Mouse (Mus musculus) right cerebral cortex, postnatal 36 days (tissue): ENCODE measurements at regions not wholly inside any gene's neighbourhood (a gene's known extent, or its start where the extent isn't known, plus 50 kb on each side); places are given as distances from the start of the nearest gene placed in this dataset.

Experiments used
- DNase-seq, 2 experiments: peaks; one replicate each; pipeline ENCODE4 v3.0.0; 2022; ENCODE audit warnings: low spot score in 2 of 2, mixed read lengths in 1 of 2

DNA sequence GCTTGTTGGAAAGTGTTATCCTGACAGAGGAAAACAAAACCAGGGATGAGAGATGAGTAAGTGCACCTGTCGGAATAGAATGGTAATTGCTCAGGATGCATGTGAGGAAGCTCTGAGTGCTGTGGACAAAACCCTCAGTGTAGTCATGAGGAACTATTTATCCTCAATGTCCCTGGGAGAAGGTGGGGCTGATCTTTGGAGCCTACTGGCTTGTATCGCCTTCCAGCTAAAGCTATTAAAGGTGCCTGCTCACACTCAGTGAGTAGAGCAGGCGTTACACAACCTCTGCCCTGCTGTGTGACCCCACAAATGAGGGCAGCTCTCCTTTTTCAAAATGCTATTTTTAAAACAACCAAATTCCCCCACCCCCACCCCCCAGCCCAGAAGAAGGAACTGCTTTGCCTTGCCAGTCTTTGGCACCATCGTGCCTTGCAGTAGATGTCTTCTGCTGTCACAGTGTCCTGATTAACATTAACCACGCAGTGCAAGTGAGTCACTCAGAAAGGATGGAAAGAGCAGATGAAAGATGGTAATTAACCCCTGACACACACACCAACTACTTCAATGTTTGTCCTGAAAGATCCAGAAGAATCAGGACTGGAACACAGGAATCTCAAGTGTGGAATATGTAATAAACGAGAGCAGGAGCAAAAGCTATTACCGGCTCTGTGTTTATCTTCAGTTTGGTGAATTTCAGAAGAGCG, 440.8 kb upstream of the Tnp1 start:
- DNase-seq, result no peak

DNA sequence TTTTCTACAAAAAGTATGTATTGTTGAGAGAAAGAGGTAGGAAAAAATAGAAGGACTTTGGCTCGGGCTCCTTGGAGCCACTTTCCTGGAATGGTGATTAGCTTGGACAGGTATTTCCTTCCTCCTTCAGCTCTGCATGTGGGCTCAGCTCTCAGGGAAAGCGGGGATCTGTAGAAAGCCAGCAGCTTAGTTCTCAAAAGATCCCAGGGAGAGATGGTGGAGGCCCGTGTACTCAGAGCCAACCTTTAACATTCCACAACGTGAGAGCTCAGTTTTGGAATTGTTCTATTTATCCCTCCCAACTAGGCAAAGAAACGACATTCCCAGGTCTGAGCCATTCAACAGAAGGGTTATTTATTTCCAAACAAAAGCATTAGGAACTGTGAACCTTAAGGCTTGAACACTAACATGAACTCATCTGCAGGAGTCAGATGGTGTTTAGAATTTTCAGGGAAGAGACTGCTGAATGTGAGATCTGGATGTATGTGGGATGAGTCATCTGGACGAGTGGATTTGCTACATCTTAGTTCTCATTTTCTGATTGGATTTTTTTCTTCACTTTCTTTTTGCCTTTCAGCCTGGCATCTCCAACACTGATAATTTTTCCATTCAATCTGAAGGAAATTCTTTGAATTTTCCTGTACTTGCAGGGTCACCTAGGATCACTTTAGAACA, 428.6 kb upstream of the Tnp1 start:
- no peak for DNase-seq

- DNase-seq, result no peak
Observed at GRCm38 (mm10) chr1:73438385-73438784, 422.7 kb upstream of the Tnp1 start.

DNA sequence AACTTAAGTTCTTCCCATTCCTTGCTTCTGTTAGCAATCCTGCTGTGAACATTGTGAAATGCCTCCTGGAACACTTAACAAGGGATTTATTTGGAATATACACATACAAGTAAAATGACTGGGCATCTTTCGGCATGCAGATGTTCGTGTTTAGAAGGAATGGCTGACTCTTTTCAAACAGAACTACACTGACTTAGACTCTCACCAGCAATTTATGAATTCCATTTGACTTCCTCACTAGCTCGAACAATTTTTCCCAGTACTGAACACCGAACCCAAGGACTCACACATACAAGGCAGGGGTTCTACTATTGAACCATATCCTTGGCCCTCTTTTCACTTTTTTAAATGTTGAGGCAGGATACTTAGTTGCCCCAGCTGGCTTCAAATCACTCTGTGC, 412.4 kb upstream of the Tnp1 start:
- DNase-seq, result no peak

GRCm38 (mm10) chr1:73425049-73425448, 409.3 kb upstream of the Tnp1 start:
- no peak for DNase-seq

GRCm38 (mm10) chr1:73418196-73418595, 402.5 kb upstream of the Tnp1 start:
- no peak for DNase-seq

DNA sequence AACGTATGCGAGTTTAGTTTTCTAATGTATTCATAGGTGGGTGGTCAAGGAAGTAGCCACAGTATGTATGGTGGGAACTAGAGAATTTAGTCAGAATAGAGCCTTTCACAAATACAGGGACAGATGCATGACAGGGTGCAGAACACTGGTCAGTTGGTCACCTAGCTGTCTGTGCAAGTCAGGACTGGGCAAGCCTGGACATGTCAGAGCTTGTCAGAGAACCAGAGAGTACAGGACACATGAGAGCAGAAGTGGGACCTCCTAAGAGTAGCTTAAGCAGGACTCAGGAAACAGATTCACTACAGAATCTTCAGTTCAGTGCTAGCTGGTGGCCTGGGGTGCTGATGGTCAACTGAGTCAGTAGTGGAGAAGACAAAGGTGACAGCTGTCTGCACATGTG, 395.7 kb upstream of the Tnp1 start:
- no peak for DNase-seq

- no peak for DNase-seq
Observed at GRCm38 (mm10) chr1:73399178-73399577, 383.5 kb upstream of the Tnp1 start.

DNA sequence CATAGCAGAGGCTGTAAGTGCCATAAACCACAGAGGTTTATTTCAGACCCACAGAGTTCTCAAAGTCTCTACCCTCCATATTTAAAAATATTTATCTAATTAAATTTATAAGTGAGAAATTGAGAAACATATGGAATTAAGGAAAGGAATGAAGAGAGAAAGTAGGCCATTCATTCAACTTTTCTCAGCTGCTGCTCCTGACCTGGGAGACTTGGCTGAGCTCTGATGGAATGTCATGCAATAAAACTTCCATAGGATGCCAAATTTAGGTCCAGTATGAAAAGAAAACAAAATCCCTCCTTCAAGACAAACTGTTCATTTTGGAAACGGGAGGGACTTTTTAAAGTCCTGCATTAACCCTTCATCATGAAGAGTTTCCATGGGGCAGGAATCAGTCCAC, 379.3 kb upstream of the Tnp1 start:
- DNase-seq, result no peak

- no peak for DNase-seq
Observed at GRCm38 (mm10) chr1:73394466-73394865, 378.8 kb upstream of the Tnp1 start.

GRCm38 (mm10) chr1:73392077-73392476, 376.4 kb upstream of the Tnp1 start:
- DNase-seq, result no peak

- DNase-seq, result no peak
Observed at GRCm38 (mm10) chr1:73389976-73390375, 374.3 kb upstream of the Tnp1 start.

GRCm38 (mm10) chr1:73389174-73389573, 373.5 kb upstream of the Tnp1 start:
- no peak for DNase-seq

GRCm38 (mm10) chr1:73381578-73381977, 365.9 kb upstream of the Tnp1 start:
- no peak for DNase-seq

GRCm38 (mm10) chr1:73374531-73375375, 359.0 kb upstream of the Tnp1 start:
- no peak for DNase-seq

DNA sequence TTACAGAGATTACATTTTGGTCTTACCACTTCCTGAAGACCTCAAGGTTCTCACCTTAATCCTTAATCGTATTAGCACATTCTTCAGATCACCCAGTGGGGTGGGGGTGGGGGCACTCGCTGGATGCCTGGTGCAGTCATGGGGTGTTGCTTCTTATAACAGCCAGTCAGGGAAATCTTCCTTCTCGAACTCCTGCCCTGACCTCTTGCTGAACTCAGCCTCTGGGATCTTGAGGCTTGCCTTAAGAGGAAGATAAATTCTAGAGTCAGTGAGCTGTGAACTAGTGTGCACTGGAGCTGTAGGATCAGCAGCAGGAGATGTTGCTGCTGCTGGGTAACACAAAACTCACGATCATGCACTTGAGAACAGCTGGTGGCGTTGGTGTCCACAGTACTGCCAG, 352.5 kb upstream of the Tnp1 start:
- DNase-seq, result no peak

GRCm38 (mm10) chr1:73365842-73366241, 350.1 kb upstream of the Tnp1 start:
- DNase-seq, result no peak

DNA sequence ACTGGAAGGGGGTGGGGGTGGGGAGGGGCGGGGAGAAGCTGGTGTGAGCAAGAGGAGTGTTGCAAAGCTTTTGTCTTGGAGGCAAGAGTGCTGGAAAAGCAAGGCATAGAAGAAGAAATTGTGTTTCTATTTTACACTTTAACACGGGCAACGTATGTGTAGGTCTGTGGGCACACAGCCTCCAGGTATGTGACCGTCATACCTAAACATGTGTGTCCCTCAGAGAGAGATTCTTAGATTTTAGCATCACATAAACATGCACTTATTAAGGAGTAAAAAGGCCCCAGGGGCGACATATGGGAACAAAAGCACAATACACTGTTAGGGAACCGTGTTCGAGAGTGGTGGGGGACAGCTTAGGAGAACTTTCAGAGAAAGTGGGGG, 348.6 kb upstream of the Tnp1 start:
- no peak for DNase-seq

DNA sequence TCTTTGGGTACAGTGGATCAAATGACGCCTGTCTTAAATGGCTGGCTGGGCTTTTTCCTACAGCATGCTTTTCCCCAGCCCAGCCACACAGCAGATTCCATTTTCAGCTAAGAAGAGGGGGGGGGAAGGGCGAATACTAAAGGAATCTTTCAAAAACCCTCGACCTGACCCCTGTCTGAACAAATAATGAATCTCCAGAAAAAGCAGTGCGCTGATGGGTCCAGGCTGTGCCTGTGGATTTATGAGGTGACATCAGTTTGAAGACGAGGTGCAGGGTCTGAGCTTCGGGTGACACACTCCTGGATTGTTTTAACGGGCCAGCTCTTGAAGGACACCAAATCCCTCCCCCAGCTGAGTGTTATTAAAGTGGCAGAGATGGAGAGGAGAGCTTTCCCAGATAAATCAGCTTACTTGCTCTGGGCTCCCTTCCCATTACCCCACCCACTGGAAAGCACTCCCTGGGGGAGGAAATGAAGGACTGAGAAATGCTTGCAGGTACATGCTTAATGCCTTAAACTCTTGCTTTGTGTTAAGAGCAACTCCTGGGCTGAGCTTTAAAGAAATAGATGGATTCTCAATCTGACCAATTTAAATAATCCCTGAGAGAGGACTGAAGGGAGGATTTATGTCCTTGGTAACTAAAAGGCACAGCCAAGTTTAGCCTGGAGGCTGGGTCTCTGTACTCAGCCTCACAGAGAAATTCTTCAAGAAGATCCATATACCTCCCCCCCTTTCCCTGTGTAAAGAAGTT, 348.0 kb upstream of the Tnp1 start:
- no peak for DNase-seq

DNA sequence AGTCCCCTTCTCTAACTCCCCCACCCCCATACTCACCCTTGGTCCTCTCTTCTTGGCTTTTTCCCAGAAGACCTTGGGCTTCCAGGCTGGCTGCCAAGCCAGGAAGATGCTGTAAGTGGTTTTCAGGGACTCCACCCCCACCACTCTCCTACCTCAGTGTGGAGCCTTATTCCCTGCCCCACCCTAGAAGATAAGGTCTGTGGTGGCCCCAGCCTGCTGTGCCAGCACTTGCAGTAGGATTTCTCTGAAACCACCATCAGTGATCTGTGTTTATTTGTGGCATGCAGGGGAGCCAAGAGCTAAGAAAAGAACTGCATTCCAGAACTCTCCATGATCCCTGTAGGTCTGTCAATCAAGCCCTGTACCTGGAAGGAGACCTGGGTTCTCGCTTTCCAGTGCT, 346.4 kb upstream of the Tnp1 start:
- no peak for DNase-seq

DNA sequence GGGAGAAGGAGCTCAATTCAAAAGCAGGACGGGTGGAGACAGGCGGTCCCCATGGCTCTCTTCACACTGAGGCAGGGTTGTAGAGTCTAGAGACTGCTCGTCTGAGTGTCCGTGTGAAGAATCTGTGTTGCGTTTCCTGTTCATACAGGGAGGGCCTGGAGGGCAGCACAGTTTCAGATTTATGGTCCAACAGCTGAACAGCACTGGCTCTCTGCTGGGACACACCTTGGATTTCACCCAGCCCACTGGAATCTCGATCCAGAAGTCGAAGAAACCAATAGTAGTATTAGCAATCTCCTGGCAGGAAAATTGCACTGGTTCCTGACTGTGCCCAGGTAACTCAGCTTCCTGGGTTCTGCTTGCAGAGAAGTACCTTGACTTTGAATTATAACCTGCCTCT, 345.6 kb upstream of the Tnp1 start:
- no peak for DNase-seq

DNA sequence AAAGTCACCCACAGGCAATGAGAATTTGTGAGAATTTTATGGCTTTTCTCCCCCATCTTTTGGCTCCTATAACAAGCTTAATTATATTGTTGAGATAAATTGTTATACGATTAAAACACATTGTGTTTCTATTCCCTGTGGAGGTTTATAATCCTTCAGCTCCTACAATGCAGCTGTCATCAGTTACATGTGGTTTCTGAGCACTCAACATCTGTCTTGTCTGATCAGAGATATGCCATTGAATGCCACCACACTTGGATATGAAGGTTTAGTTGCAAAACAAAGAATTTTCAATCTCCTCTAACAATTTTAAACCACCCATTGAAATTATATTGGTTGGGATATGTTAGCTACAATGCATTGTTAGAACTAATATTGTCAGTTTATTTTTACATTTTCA, 338.7 kb upstream of the Tnp1 start:
- no peak for DNase-seq
